Mouse (Mus musculus): ENCODE measurements at regions not wholly inside any gene's neighbourhood (a gene's known extent, or its start where the extent isn't known, plus 50 kb on each side); places are given as distances from the start of the nearest gene placed in this dataset.
"Not testable (repeated sequence)": the region's sequence is repeated elsewhere in the genome, so short reads cannot be mapped to it uniquely, and the experiment has no call there.

- no peak for DNase-seq (ENCODE audit: extremely low read depth, low read depth)
These were observed 251.0 kb upstream of the Myo3a start for GRCm38 (mm10) chr2:21976337-21976736.

- no peak for DNase-seq (ENCODE audit: extremely low read depth, low read depth)
These were observed 250.5 kb upstream of the Myo3a start for GRCm38 (mm10) chr2:21976831-21977230.

GRCm38 (mm10) chr2:21980177-21980576 lies 247.1 kb upstream of the Myo3a start:
- no peak for DNase-seq (ENCODE audit: extremely low read depth, low read depth)

- no peak for DNase-seq (ENCODE audit: extremely low read depth, low read depth)
These were observed 202.9 kb upstream of the Myo3a start for GRCm38 (mm10) chr2:22024438-22024837.

GRCm38 (mm10) chr2:22026794-22027193 lies 200.5 kb upstream of the Myo3a start:
- DNase-seq (ENCODE audit: extremely low read depth, low read depth), result no peak

GRCm38 (mm10) chr2:22028569-22028968 lies 198.7 kb upstream of the Myo3a start:
- DNase-seq (ENCODE audit: extremely low read depth, low read depth), result no peak

- DNase-seq (ENCODE audit: extremely low read depth, low read depth), result no peak
These were observed 198.1 kb upstream of the Myo3a start for GRCm38 (mm10) chr2:22029022-22029803.

- DNase-seq (ENCODE audit: extremely low read depth, low read depth), result no peak
These were observed 197.5 kb upstream of the Myo3a start for GRCm38 (mm10) chr2:22029804-22030194.

GRCm38 (mm10) chr2:22036841-22037240 lies 190.5 kb upstream of the Myo3a start:
- no peak for DNase-seq (ENCODE audit: extremely low read depth, low read depth)

- DNase-seq (ENCODE audit: extremely low read depth, low read depth), result no peak
These were observed 188.5 kb upstream of the Myo3a start for GRCm38 (mm10) chr2:22038780-22039179.

- not testable (repeated sequence) for DNase-seq (ENCODE audit: extremely low read depth, low read depth)
These were observed 183.4 kb upstream of the Myo3a start for GRCm38 (mm10) chr2:22043937-22044336.

- no peak for DNase-seq (ENCODE audit: extremely low read depth, low read depth)
These were observed 182.4 kb upstream of the Myo3a start for GRCm38 (mm10) chr2:22044949-22045348.

- DNase-seq (ENCODE audit: extremely low read depth, low read depth), result no peak
These were observed 179.8 kb upstream of the Myo3a start for GRCm38 (mm10) chr2:22047465-22047864.

- DNase-seq (ENCODE audit: extremely low read depth, low read depth), result no peak
These were observed 160.8 kb upstream of the Myo3a start for GRCm38 (mm10) chr2:22066535-22066934.

GRCm38 (mm10) chr2:22096848-22097247 lies 130.5 kb upstream of the Myo3a start:
- no peak for DNase-seq (ENCODE audit: extremely low read depth, low read depth)

GRCm38 (mm10) chr2:22105150-22105549 lies 122.2 kb upstream of the Myo3a start:
- DNase-seq (ENCODE audit: extremely low read depth, low read depth), result no peak

GRCm38 (mm10) chr2:22149721-22150120 lies 77.6 kb upstream of the Myo3a start:
- no peak for DNase-seq (ENCODE audit: extremely low read depth, low read depth)

GRCm38 (mm10) chr2:22156576-22156975 lies 70.7 kb upstream of the Myo3a start:
- no peak for DNase-seq (ENCODE audit: extremely low read depth, low read depth)

- no peak for DNase-seq (ENCODE audit: extremely low read depth, low read depth)
These were observed 61.9 kb upstream of the Myo3a start for GRCm38 (mm10) chr2:22165443-22165842.

- no peak for DNase-seq (ENCODE audit: extremely low read depth, low read depth)
These were observed 61.4 kb upstream of the Myo3a start for GRCm38 (mm10) chr2:22165919-22166318.

Measured in MEL-GATA-1-ER (cell line).